Mouse (Mus musculus) bone marrow macrophage, adult 2 months (primary cell): ENCODE data around the gene Fam43a. TPM values are rescaled to one million over a fixed set of nuclear protein-coding genes. Genes with fewer than 3 reads are reported as not detected.

ENCODE experiments used
- H3K27ac ChIP-seq: 2 replicates; pipeline ENCODE4 v1.5.1; 2012; ENCODE audit warnings: low read depth, low read length; ENCODE audit not compliant: insufficient read depth
- H3K4me1 ChIP-seq: 2 replicates; pipeline ENCODE4 v1.6.1; 2012; ENCODE audit warnings: low read length; ENCODE audit not compliant: control insufficient read depth, insufficient read depth
- H3K4me3 ChIP-seq: 2 replicates; pipeline ENCODE4 v1.5.1; 2012; ENCODE audit warnings: mild to moderate bottlenecking, low read length, moderate library complexity; ENCODE audit not compliant: insufficient read depth
- CTCF ChIP-seq: IDR thresholded peaks from 2 replicates; pipeline ENCODE4 v1.5.1; 2012; ENCODE audit warnings: low read depth, mild to moderate bottlenecking, low read length, moderate library complexity
- POLR2A ChIP-seq: IDR thresholded peaks from 2 replicates; pipeline ENCODE4 v1.6.1; 2012; ENCODE audit warnings: mild to moderate bottlenecking, low read depth, low read length, borderline replicate concordance
- polyA plus RNA-seq: library from polyadenylated mRNA; stranded (reverse); fragments of >200 nt; gene quantifications from 2 replicates; pipeline ENCODE4 v1.2.4, GENCODE M21; 2012; ENCODE audit not compliant: missing spikeins, insufficient read depth, insufficient read length

The Fam43a gene
- polyA plus RNA-seq, 1 experiment, result 23.3 TPM

GRCm38 (mm10) chr16:30604807-30605137 is 5.2 kb downstream of the Fam43a start:
- Histone ChIP-seq H3K27ac (no peak overlapping the region), H3K4me3 (no peak overlapping the region), H3K4me1 (no peaks in the 10 kb centered on the region)
- TF ChIP-seq CTCF (no peak), POLR2A (no peak)

GRCm38 (mm10) chr16:30605528-30605927 is 6.0 kb downstream of the Fam43a start:
- Histone ChIP-seq H3K4me3 (no peak overlapping the region), H3K27ac (no peak overlapping the region), H3K4me1 (no peaks in the 10 kb centered on the region)
- TF ChIP-seq POLR2A, result no peak
- no peak for TF ChIP-seq CTCF

- Histone ChIP-seq H3K4me1 (no peaks in the 10 kb centered on the region), H3K27ac (no peak overlapping the region), H3K4me3 (no peak overlapping the region)
- TF ChIP-seq POLR2A (no peak), CTCF (no peak)
Measured at GRCm38 (mm10) chr16:30607868-30608267, 8.3 kb downstream of the Fam43a start.

GRCm38 (mm10) chr16:30611331-30611730 is 11.8 kb downstream of the Fam43a start:
- Histone ChIP-seq H3K4me3 (no peak overlapping the region), H3K4me1 (no peaks in the 10 kb centered on the region), H3K27ac (no peak overlapping the region)
- TF ChIP-seq POLR2A (no peak), CTCF (no peak)

- TF ChIP-seq CTCF, result no peak
- no peak for TF ChIP-seq POLR2A
- Histone ChIP-seq H3K27ac (no peak overlapping the region), H3K4me1 (no peaks in the 10 kb centered on the region), H3K4me3 (no peak overlapping the region)
Measured at GRCm38 (mm10) chr16:30613122-30613521, 13.6 kb downstream of the Fam43a start.

GRCm38 (mm10) chr16:30614122-30614521 is 14.6 kb downstream of the Fam43a start:
- TF ChIP-seq POLR2A, result no peak
- no peak for TF ChIP-seq CTCF
- Histone ChIP-seq H3K4me3 (no peak overlapping the region), H3K27ac (no peak overlapping the region), H3K4me1 (no peaks in the 10 kb centered on the region)

GRCm38 (mm10) chr16:30614705-30615317 is 15.3 kb downstream of the Fam43a start:
- Histone ChIP-seq H3K27ac (no peak overlapping the region), H3K4me1 (no peaks in the 10 kb centered on the region), H3K4me3 (no peak overlapping the region)
- TF ChIP-seq CTCF (no peak), POLR2A (no peak)

- no peak overlapping the region for H3K27ac ChIP-seq
- no peak overlapping the region for H3K4me3 ChIP-seq
- no peaks in the 10 kb centered on the region for H3K4me1 ChIP-seq
- TF ChIP-seq CTCF (no peak), POLR2A (no peak)
Measured at GRCm38 (mm10) chr16:30616281-30616680, 16.8 kb downstream of the Fam43a start.

- H3K27ac ChIP-seq, result no peak overlapping the region
- no peaks in the 10 kb centered on the region for H3K4me1 ChIP-seq
- TF ChIP-seq CTCF (no peak), POLR2A (no peak)
- H3K4me3 ChIP-seq, result no peak overlapping the region
Measured at GRCm38 (mm10) chr16:30623645-30624044, 24.1 kb downstream of the Fam43a start.

- Histone ChIP-seq H3K4me1 (no peaks in the 10 kb centered on the region), H3K4me3 (no peak overlapping the region), H3K27ac (no peak overlapping the region)
- TF ChIP-seq CTCF, result no peak
- TF ChIP-seq POLR2A, result no peak
Measured at GRCm38 (mm10) chr16:30624640-30625039, 25.1 kb downstream of the Fam43a start.

GRCm38 (mm10) chr16:30627586-30628337 is 28.2 kb downstream of the Fam43a start:
- TF ChIP-seq POLR2A, result no peak
- TF ChIP-seq CTCF, result no peak
- no peak overlapping the region for H3K4me3 ChIP-seq
- H3K27ac ChIP-seq, result no peak overlapping the region
- no peaks in the 10 kb centered on the region for H3K4me1 ChIP-seq

GRCm38 (mm10) chr16:30628401-30628800 is 28.9 kb downstream of the Fam43a start:
- Histone ChIP-seq H3K4me3 (no peak overlapping the region), H3K27ac (no peak overlapping the region), H3K4me1 (peaks cover 6% of the 10 kb centered on the region)
- TF ChIP-seq POLR2A (no peak), CTCF (no peak)
